Mouse (Mus musculus) erythroblast, embryonic 14.5 days (primary cell): ENCODE measurements around the gene Coq8b.

ENCODE experiments used
- GATA1 ChIP-seq: IDR thresholded peaks from 2 replicates; pipeline ENCODE4 v1.6.1; 2012; ENCODE audit warnings: low read length, inconsistent platforms, mixed read lengths
- TAL1 ChIP-seq: IDR thresholded peaks from 3 replicates; pipeline ENCODE4 v1.6.1; 2012; ENCODE audit warnings: low read length, inconsistent platforms, mixed read lengths

GRCm38 (mm10) chr7:27264761-27265160 is 31.9 kb downstream of the Coq8b start:
- TF ChIP-seq GATA1 (no peak), TAL1 (no peak)
